Mouse (Mus musculus) embryonic fibroblast, embryonic 13.5 days (primary cell): ENCODE results near the gene Ophn1. TPM values are rescaled to one million over a fixed set of nuclear protein-coding genes. Genes with fewer than 3 reads are reported as not detected.

ENCODE experiments used
- H3K27ac ChIP-seq: 2 replicates; pipeline ENCODE4 v1.5.1; 2012; ENCODE audit warnings: low read length, control low read depth, inconsistent platforms; ENCODE audit not compliant: insufficient read depth
- H3K4me1 ChIP-seq: 2 replicates; pipeline ENCODE4 v1.6.1; 2011; ENCODE audit warnings: low read length; ENCODE audit not compliant: control insufficient read depth, insufficient read depth
- H3K4me3 ChIP-seq: 2 replicates; pipeline ENCODE4 v1.5.1; 2011; ENCODE audit warnings: mild to moderate bottlenecking, control low read depth, low read length; ENCODE audit not compliant: insufficient read depth
- CTCF ChIP-seq: IDR thresholded peaks from 2 replicates; pipeline ENCODE4 v1.5.1; 2011; ENCODE audit warnings: mild to moderate bottlenecking, control low read depth, low read length, moderate library complexity, borderline replicate concordance; ENCODE audit not compliant: insufficient read depth
- POLR2A ChIP-seq: IDR thresholded peaks from 2 replicates; pipeline ENCODE4 v1.6.1; 2011; ENCODE audit warnings: low read depth, mild to moderate bottlenecking, control low read depth, low read length, moderate library complexity
- polyA plus RNA-seq: library from polyadenylated mRNA; stranded (reverse); fragments of >200 nt; gene quantifications from 2 replicates; pipeline ENCODE4 v1.2.4, GENCODE M21; 2011; ENCODE audit warnings: low read depth; ENCODE audit not compliant: missing spikeins, insufficient read length

The Ophn1 gene
- polyA plus RNA-seq, result 7.2 and 9.6 TPM in 2 replicates

DNA sequence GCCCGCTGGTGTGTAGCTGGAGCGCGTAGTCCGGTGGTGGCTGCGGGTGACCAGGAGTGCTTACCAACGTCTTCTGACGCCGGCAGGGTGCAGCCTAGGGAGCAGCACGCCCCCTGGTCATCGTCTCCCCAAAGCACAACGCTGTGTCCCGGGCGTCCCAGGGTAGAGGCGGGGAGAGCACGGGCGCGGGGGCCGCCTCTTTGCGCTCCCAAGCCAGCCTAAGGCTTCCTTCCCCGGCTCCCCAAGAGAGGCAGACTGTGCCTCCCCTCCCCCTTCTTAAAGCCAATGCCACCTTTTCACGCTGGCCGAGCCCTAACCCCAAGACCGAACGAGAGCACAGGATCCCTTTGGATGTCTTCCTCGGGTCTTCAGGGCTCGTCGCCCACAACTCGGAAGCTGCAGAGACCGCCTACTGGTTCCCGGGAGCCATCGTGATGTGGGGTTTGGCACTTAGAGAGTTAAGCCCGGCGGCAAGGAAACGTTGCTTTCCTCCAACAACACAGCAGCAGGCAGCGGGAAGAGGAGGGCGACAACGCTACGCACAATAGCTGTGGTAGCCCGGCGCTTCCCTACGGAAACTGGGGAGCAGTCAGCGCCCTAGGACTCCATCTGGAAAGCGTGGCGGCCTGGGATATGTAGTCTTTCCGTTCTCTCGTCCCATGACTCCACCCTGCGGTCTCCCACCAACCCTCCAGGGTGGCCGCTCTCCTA, at the start of gene Ophn1:
TSS of gene Ophn1 (minus strand) at position 620 of the 711 bp plus-strand sequence.
- Histone ChIP-seq H3K27ac (peak within 1 kb of the TSS; percentile 70), H3K4me1 (no peaks in the 10 kb centered on the region), H3K4me3 (peak within 1 kb of the TSS; percentile 59)
- TF ChIP-seq CTCF, result no peak; the same call in 1 of the 2 replicates
- peak; percentile 52 for TF ChIP-seq POLR2A

GRCm38 (mm10) chrX:98937555-98938294, 46.9 kb upstream of the Ophn1 start:
- peak; percentile 43 for TF ChIP-seq POLR2A
- TF ChIP-seq CTCF, result peak; percentile 76; the same call in 1 of the 2 replicates
- Histone ChIP-seq H3K27ac (peak overlapping the region; percentile 90), H3K4me1 (no peaks in the 10 kb centered on the region), H3K4me3 (peak overlapping the region; percentile 97)

GRCm38 (mm10) chrX:98936707-98937554, 46.1 kb upstream of the Ophn1 start:
- H3K4me1 ChIP-seq, result no peaks in the 10 kb centered on the region
- peak overlapping the region; percentile 90 for H3K27ac ChIP-seq
- TF ChIP-seq CTCF (no peak), POLR2A (peak; percentile 70)
- peak overlapping the region; percentile 57 for H3K4me3 ChIP-seq

DNA sequence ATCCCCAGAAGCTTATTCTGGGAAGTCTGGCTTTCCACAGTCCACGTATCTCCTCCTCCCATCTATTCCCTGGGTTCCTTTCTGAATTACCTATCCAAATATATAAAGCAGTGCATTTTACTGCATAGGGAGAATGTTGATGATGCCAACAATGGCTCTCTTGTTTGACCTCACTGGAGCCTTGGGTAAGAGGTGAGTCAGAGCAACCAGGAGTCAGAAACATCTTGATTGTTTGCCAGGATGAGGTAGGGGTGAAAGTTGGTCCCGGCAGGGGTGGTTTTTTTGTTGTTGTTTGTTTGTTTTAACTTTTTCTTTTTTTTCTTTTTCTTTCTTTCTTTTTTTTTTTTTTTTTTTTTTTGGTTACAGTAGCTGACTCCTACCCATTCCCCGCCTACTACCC, 45.3 kb upstream of the Ophn1 start, which contains the start of gene Yipf6:
TSS of gene Yipf6 (plus strand) at position 216 of the 400 bp plus-strand sequence.
- TF ChIP-seq CTCF, result no peak
- TF ChIP-seq POLR2A, result no peak
- peak within 1 kb of the TSS; percentile 90 for H3K27ac ChIP-seq
- H3K4me1 ChIP-seq, result no peaks in the 10 kb centered on the region
- peak within 1 kb of the TSS; percentile 57 for H3K4me3 ChIP-seq

DNA sequence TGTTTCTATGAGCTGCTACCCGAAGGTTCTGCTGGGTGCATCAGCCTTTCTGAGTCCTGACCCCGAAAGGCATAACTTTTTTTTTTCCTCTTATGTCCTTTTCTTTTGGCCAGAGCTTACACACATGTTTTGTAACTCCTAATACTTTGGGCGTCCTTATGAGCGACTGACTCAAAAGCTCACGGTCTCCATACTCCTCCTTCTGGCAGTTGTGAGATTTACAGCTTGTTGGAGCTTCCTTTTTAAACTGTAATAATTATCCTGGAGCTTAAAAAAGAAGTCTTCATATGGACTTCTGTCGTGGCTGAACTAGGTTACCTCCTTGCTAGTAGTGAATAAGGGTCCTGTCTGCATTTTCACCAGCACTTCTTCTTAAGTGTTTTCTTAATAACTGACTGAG, 28.6 kb upstream of the Ophn1 start:
- no peak overlapping the region for H3K4me3 ChIP-seq
- H3K27ac ChIP-seq, result no peak overlapping the region
- H3K4me1 ChIP-seq, result no peaks in the 10 kb centered on the region
- TF ChIP-seq POLR2A (no peak), CTCF (no peak)

DNA sequence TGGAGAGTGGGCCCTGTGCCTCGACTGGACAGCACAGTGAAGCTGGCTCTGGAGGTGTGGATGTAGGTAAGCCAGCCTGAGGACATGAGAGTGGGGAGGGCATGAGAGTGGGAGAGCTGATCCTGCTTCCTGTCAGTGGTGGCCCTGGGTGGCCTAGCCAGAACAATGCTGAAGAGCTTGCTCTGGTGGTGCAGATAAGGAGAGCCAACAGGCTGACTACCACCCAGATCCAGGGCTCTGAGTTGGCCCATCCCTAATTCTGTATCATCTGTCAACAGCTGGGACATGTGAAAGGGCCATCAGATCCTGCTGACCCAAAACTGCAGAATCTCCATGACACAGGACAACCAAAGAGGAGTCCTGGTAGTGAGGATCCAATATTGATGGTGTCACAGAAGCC, 18.1 kb upstream of the Ophn1 start:
- no peak for TF ChIP-seq POLR2A
- no peak for TF ChIP-seq CTCF

GRCm38 (mm10) chrX:98904226-98904625, 13.4 kb upstream of the Ophn1 start:
- no peaks in the 10 kb centered on the region for H3K4me1 ChIP-seq
- TF ChIP-seq POLR2A (no peak), CTCF (no peak)
- no peak overlapping the region for H3K27ac ChIP-seq

More for the DNA sequence above, 18.1 kb upstream of the Ophn1 start:
- no peak overlapping the region for H3K4me3 ChIP-seq
- H3K4me1 ChIP-seq, result no peaks in the 10 kb centered on the region
- H3K27ac ChIP-seq, result no peak overlapping the region

DNA sequence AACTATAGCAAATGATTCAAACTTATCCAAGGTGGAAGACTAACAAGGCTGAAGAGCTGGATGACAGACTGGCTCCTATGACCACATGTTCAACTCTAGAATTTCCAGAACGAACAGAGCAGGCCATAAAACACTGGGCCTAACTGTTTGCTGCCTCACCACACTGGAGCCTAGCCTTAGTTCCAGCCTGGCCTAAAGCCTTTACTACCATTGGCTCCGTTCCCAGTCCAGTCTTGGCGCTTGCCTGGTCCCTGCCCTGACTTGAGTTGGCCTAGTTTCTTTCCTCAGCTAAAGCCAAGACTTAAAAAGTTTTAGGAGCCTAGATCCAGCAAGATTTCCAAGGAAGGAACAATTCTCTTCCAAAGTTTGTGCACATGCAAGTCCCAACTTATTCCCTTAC, 7.5 kb upstream of the Ophn1 start:
- H3K4me3 ChIP-seq, result no peak overlapping the region
- TF ChIP-seq CTCF (no peak), POLR2A (no peak)
- H3K27ac ChIP-seq, result no peak overlapping the region
- no peaks in the 10 kb centered on the region for H3K4me1 ChIP-seq

More at GRCm38 (mm10) chrX:98904226-98904625, 13.4 kb upstream of the Ophn1 start:
- no peak overlapping the region for H3K4me3 ChIP-seq

DNA sequence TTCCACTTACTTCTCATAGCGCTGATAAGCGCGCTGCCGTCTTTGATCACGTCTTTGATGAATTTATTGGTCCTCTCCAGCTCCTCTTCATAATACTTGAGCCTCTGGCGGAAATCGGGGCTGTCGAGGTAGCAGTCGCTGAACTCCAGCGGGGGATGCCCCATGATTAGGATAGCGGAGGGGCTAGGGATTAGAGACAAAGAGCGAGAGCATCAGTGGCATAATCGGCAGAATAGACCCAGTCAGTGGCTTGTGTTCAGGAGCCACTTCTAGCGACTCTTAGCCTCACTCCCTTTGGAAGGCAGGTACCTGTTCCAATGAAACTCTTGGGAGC, 786 bp downstream of the Ophn1 start:
- no peaks in the 10 kb centered on the region for H3K4me1 ChIP-seq
- no peak overlapping the region for H3K27ac ChIP-seq
- peak overlapping the region; percentile 59 for H3K4me3 ChIP-seq
- no peak for TF ChIP-seq CTCF
- no peak for TF ChIP-seq POLR2A
